Mouse (Mus musculus): ENCODE measurements around the gene Rnf103.
A peak's percentile ranks its signal among the peaks of the same experiment; 100 is the strongest.

The Rnf103 gene

DNA sequence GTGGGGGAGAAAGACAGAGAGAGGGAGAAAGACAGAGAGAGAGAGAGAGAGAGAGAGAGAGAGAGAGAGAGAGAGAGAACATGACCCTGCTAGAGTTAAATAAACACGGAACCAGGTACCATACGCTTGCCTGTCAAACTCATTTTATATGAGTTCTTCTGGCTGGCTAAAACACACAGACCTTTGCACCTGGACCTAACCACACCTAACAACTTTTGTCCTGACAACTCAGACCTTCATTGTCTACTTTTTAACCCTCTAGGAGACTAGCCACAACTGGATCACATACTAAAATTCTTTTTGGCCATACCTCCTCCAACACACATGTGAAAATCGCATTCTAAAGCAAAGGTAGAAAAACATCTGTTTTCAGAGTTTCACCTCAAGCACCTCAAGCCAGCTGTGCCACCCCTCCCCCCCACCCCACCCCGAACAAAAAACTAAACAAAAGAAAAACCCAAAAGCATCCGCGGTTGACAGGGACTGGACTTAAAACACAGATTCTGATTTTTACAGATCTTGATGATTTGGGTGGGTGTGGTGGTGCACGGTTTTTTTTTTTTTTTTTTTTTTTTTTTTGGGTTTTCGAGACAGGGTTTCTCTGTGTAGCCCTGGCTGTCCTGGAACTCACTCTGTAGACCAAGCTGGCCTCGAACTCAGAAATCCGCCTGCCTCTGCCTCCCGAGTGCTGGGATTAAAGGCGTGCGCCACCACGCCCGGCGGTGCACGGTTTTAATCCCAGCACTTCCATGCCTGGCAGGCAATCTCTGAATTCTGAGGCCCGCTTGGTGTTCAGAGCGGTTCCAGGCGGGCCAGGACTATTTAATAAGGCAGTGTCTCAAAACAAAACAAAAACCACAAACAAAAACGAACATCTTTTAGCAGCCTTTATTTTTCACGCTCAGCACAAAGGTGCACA, 679 bp upstream of the Rnf103 start:
- DNase-seq = no peak

DNA sequence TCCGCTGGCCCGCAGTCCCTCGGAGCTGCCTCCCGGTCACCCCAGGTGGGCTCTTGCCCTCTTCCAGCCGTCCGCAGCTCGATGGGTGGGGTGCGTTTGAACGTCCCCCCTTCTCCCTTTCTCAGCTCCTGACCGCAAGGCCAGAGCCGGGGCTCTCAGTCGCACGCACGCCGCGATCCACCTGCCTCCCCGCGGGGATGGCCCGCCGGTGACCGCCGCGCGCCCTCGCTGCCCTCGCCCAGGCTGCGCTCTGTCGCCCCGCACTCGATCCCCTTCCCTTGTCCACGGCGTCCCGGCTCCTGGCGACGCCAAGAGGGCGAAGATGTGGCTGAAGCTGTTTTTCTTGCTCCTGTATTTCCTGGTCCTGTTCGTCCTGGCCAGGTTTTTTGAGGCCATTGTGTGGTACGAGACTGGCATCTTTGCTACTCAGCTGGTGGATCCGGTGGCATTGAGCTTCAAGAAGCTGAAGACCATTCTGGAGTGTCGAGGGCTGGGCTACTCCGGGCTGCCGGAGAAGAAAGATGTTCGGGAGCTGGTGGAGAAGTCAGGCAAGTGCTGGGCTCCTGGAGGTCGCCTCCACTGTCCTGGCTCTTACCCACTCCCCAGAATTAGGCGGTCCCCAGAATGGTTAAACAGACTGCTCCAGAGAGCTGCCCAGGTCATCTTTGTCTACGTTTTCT, 787 bp downstream of the Rnf103 start:
- DNase-seq = peak; percentile 76

GRCm38 (mm10) chr6:71500575-71500974, 6.9 kb downstream of the Rnf103 start:
- no peak for DNase-seq

DNA sequence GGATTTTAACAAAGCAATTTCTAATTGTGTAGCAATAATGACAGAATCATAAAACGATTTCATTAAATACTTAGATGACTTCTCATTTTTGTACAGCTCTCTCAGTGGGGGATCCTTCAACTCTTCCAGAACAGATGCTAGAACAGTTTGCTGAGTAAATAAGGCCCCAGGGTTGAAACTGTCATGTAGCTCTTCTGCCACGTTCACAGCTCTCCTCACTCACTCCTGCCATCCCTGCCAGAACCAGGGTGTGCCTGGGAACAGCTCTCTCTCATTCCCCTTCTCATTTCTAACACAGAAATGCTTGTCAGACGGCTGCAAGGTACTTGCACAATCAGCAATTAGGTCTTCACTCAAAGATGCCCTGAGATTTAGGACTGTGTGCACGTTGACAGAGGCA, 9.3 kb downstream of the Rnf103 start:
- no peak for DNase-seq

DNA sequence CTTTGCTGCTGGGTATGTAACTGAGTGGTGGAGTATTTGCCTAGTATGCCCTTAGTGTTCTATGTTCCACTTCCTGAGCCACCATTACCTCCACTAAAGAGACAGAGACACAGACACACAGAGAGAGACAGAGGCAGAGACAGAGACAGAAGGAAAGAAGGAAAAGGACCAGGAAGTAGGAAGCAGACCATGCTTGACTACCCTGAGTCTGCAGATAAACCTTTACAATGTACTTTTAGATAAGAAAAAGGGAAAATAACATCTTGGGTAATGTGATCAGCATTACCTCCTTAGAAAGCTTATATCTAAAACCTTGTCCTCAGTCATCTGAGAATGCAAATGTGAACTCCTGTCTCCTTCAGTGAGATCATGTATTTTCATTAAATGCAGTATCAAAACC, 10.0 kb downstream of the Rnf103 start:
- no peak for DNase-seq

GRCm38 (mm10) chr6:71504091-71504490, 10.4 kb downstream of the Rnf103 start:
- DNase-seq = no peak

DNA sequence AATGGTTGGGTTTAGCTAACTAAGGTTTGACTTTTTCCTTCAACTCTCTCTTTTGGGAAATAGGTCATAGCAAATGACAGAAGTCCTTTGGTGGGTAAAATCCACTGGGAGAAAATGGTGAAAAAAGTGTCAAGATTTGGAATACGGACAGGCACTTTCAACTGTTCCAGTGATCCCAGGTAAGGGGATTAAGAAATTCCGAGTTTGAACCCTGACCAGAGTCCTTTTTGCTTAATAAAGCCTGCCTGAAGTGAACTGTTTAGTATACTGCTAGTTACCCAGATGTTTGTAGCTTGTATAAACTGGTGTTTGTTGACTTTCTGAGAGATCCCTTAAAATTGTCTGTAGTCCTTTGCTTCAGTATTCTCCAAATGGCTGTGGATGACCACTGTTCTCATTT, 12.0 kb downstream of the Rnf103 start:
- DNase-seq = no peak

GRCm38 (mm10) chr6:71519476-71519875, 25.8 kb downstream of the Rnf103 start:
- peak; percentile 66 for DNase-seq

DNA sequence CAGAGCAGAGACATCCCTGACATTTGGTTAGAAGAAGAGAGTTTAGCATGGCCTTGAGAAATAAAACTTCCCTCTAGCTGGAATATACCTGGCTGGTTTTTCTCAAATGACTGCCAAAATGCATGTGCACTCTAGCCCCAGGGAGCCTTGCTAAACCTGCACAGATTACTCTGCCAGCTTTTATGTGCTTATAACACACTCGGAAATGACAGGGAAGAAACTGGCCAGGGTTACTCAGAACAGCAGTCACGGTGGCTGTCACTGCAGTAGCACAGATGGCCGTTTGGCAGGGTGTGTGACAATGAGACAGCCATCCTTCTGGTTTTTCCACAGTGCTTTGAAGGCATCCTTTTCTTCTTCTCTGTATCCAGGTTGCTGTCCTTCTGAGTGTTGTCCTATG, 31.9 kb downstream of the Rnf103 start:
- DNase-seq = peak; percentile 97

- DNase-seq = peak; percentile 79
These were observed 33.4 kb downstream of the Rnf103 start for GRCm38 (mm10) chr6:71527056-71527455.

DNA sequence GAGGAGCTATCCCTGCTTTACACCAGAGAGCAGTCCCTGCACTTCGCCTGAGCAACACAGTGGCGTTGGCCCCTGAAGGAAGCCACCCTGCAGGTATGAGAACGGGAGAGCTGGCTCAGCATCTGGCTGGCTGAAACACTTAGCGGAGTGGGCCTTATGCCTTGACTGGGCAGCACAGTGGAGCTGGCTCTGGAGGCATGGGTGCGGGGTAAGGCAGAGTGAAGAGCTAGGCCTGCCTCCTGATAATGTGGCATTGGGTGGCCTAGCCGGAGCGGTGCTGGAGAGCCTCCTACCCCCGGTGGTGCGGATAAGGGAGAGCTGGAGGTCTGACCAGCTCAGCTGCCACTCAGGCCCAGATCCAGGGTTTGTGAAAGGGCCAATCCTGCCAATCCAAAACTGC, 34.1 kb downstream of the Rnf103 start:
- DNase-seq = peak; percentile 60

- DNase-seq = peak; percentile 76
These were observed 36.5 kb downstream of the Rnf103 start for GRCm38 (mm10) chr6:71530176-71530575.

DNA sequence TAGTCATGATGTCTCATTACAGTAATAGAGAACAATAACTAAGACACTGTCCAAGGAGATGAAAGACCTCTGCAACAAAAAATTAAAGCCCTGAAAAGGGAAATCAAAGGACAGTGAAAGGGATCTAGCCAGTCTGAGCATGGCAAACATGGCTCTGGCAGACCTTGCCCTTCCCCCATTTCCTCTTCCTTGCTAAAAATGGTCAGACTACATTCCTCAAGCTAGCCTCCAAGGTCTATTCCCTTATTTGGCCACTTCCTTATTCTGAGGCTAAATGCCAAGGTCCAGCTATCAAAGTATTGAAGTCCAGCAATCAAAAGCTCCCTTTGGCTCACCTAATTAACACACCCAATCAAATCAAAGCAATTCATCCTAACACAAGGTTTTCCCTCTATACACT, 43.6 kb downstream of the Rnf103 start:
- DNase-seq = no peak

DNA sequence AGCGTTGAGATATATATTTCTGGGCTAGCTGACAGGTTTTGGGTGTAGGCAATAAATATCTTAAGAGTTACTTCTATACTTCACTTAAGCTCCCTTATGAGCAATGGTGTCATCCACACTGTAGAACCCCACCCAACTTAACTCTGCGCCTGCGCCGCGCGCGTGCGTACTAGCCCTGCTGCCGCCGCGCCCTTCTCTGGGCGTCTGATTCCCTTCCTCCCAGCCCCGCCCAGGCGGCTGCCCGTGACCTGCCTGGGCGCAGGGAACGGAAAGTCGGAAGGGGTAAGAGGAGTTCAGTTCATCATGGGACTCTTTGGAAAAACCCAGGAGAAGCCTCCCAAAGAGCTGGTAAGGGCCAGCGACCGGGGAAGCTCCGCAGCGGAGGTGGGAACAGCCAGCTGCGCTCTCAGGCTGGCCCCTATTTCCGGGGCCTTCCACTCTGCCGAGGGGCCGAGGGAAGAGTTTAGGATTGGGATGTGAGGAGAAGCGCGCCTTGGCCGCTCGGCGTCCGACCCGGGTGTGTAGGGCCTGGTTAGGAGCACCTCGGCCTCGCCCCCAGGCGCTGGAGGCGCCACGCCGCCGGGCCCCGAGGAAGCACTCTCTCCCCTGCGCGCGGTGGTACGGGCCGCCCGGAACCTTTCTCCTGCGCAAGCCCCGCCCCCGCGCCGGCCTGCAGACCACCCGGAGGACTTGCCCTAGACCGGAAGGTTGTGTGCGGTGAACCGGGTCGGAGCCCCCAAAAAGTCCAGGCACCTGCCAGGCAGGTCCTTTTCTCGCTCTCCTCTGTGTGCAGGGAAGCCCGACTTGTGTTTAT, 50.2 kb downstream of the Rnf103 start, which contains the start of gene Chmp3:
Gene Chmp3, plus strand, starts transcription at position 112 of the 814 bp plus-strand sequence.
- DNase-seq = peak; percentile 95

- DNase-seq = no peak
These were observed 61.8 kb downstream of the Rnf103 start for GRCm38 (mm10) chr6:71555507-71555951.

DNA sequence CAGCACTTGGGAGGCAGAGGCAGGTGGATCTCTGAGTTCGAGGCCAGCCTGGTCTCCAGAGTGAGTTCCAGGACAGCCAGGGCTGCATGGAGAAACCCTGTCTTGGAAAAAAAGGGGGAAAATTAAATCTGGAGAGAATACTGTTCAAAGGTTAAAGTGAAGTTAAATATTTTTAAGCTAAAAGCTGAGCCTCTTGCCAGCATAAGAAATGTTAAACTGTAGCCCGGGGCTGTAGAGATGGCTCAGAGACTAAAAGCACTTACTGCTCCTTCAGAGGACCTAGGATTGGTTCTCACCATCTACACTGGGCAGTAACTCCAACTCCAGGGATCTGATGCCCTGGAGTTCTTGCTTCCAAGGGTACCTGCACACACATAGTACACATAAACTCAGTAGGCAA, 63.1 kb downstream of the Rnf103 start:
- DNase-seq = no peak
